Mouse (Mus musculus) adrenal gland, adult 8-10 months (tissue): ENCODE data around the gene Ncbp3. TPM values are rescaled to one million over a fixed set of nuclear protein-coding genes. Genes with fewer than 3 reads are reported as not detected.

Source experiments
- DNase-seq: peaks from one replicate; pipeline ENCODE4 v3.0.0; 2022
- total RNA-seq, 4 experiments: library from RNA; stranded (reverse); gene quantifications; 2 replicates each; pipeline ENCODE4 v1.2.4; 2022

The Ncbp3 gene
- total RNA-seq, result 10 to 100 TPM; 11.7 to 19.3 (median 14.4) TPM

DNA sequence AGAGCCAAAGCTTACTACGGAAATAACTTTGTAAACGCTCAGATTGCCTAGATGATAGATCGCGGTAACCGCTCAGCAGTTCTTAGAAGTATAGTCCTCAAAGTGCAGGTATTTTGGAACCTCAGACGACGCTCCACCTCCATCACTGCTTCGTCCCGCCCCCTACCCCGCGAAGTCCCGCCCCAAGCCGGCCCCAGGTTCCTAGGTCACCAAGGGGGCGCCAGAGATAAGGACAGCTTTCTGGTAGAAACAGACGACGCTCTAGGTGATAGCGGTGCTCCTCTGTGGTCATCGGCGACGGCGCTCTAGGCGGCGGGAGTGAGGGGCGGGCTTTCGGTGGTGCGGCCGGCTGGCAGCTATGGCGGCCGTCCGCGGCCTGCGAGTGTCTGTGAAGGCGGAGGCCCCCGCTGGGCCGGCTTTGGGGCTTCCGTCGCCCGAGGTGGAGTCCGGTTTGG is at the start of gene Ncbp3:
TSS of gene Ncbp3 (plus strand) at position 242 of the 455 bp plus-strand sequence.
- DNase-seq, result peak; percentile 93

DNA sequence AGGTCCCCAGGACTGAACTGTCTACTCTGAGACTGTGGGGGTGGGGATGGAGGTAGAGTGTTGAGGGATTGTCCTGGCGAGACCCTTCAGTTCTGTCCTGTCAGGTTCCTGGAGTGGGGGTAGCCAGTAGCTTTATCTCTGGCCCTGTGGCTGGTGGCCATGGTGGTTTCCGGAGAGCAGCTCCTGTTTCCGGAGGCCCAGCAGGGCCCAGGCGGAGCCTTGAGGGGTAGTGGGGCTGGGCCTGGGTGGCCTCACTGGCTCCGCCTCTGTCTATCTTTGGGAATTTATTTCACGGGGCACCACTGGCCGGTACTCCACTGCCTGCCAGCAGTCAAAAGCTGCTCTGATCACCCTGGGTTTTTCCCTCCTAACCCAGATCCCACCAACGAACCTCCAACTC is 48.8 kb upstream of the Ncbp3 start, which contains the start of gene P2rx1:
TSS of gene P2rx1 (plus strand) at position 333 of the 400 bp plus-strand sequence.
- DNase-seq, result no peak

DNA sequence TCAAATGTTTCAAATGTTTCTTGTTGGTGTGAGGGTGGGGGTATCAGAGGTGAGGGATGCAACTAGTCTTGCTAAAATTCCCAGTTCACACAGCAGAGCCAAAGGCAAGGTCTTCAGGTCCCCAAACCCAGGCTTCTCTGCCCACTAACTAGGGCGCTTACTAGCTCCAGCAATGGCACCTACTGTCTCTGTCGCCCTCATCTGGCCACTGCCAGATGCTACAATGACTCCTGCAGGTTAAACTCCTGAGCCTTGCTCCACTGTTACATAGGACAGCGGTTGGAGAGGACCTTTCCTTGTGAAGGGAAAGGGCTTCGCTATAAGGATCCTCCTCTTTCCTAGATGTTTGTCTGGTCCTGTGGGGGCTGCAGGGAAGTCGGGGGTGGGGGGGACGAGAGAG is 46.6 kb upstream of the Ncbp3 start:
- DNase-seq, result peak; percentile 51

DNA sequence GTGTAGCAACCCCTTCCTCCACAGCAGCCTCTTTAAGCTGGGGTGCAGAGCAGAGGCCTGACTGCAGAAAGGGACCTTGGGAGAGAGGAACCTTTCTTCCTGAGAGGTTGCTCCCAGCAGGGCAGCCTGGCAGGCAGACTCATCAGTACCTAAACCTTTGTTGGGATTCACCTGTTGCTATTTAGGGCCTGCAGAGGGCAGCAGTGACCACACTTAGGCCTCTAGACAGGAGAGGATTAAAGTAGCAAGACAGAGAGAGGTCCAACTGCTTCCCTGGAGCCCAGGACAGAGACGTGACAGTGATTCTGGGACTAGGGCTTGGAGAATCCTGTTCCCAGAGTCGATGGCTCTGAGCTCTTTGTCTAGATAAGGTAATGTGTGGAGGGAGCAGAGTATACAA is 41.2 kb upstream of the Ncbp3 start:
- DNase-seq, result peak; percentile 41

DNA sequence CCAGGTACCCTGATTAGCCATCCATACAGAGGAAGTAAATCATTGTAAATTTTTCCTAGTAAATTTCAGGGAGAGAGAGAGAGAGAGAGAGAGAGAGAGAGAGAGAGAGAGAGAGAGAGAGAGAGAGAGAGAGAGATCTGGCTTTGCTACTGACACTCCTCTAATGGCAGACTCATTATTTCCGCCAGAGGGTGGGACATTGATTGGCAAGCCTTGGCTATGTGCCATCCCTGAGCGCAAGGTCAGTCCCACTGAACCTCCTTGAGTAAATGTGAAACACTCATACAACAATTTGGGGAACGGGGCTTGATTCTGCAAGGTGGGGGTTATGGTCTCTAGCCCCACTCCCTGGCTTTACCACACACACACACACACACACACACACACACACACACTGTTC is 40.5 kb upstream of the Ncbp3 start:
- no peak for DNase-seq

DNA sequence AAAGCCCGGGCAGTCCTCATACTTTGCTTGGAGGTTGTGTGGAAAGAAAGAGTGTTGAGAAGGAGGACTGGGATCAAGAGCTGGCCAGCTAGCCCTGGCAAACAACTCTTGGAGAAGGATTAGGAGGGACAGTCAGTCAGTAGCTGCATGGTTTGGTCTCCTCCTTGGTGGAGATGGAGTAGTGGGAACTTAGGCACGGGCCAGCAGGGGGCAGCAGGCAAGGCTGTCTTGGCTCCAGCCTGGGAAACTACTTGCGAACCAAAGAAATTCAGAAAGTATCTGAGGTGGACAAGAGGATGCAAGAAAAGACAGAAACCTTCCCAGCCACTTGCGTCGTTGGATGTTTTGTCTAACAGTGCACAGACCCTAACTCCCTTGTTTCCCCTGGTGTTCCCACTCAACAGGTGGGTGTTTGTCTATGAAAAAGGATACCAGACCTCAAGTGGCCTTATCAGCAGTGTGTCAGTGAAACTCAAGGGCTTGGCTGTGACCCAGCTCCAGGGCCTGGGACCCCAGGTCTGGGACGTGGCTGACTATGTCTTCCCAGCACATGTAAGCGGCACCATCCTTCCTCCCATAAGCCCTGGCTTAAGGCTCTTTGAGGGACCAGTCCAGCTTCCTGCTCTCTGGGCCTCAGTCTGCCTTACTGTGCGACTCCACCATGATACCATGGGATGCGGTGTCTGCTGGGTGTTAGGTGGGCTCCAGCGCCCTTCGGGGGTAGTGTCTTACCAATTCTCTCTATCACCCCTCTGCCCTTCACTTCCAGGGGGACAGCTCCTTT is 39.7 kb upstream of the Ncbp3 start:
- no peak for DNase-seq

DNA sequence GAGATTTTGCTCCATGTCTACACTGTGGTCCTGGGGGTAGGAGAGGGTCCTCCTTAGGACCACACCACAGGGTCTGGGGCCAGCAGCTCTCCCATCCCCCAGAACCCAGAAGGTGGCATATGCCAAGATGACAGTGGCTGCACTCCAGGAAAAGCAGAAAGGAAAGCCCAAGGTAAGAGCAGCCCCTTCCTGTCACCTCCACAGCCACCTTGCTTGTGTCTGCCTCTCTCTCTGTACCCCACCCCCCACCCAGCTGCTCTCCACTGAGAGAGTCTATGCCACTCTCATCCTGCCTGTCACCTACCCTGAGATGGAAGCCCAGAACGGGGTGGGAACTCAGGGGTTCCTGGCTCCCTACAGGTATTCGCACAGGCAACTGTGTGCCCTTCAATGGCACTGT is 38.8 kb upstream of the Ncbp3 start:
- DNase-seq, result no peak

DNA sequence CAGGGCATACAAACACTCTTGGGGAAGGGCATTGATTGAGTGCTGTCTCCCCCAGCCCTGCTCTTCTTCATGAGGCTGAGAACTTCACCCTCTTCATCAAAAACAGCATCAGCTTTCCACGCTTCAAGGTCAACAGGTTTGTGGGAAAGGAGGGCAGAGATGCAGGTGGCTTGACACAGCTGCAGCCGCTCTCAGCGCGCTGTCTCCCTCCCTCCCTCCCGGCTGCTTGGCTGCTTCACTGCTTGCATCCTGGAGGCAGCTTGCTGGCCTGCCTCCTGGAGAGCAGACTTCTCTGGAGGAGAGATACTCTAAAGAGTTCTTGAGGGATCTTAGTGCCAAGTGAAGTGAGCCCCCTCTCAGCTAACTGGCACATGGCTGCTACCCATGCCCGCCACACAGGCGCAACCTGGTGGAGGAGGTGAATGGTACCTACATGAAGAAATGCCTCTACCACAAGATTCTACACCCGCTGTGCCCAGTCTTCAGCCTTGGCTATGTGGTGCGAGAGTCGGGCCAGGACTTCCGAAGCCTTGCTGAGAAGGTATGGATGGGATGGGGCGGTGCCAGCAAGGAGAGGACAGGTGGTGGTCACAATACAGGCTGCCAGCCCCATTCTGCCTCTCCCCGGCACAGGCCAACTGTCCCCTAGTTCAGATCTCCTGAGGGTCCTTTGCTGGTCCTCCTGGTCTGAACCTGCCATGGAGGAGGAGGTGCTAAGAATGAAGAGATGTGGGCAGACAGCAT is 37.9 kb upstream of the Ncbp3 start:
- no peak for DNase-seq

DNA sequence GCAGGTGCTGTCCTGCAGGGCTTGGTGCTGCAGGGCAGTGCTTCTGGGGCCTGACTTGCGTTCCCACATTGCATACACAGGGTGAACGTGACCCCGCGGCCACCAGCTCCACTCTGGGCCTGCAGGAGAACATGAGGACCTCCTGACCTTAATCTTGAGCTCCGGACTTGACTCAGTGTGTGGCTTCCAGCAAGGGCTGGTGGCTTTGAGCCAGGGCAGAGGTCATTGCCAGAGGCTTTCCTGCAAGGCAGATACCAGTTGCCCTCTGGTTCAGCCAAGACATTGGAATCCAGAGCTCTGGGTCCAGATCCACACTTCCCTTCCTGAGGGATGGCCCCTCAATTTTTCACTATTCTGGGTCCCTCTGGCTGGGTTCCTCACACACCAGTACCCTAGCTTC is 33.6 kb upstream of the Ncbp3 start:
- DNase-seq, result no peak

DNA sequence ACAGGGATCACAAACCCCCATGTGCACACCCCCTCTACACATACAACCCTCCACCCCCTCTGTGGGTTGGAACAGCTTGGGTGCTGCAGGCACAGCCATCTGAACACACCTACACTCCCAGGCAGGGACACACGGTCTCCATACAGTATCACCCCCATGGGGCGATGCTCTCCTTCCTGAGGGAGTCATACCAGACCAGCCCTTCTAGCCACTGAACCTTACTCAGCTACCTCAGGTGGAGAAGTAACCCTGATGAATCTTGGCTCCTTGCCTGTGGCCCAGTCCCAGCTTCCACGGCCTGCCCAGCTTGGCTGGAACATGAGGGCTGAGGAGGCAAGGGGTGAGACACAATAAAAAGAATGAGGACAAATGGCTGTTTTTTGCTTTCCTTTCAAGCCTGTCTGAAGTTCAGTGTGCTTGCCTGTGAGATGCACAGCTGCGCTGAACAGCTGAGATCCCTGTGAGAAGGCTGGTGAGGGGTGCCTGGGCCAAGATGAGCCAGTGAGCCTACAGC is 32.7 kb upstream of the Ncbp3 start:
- no peak for DNase-seq

DNA sequence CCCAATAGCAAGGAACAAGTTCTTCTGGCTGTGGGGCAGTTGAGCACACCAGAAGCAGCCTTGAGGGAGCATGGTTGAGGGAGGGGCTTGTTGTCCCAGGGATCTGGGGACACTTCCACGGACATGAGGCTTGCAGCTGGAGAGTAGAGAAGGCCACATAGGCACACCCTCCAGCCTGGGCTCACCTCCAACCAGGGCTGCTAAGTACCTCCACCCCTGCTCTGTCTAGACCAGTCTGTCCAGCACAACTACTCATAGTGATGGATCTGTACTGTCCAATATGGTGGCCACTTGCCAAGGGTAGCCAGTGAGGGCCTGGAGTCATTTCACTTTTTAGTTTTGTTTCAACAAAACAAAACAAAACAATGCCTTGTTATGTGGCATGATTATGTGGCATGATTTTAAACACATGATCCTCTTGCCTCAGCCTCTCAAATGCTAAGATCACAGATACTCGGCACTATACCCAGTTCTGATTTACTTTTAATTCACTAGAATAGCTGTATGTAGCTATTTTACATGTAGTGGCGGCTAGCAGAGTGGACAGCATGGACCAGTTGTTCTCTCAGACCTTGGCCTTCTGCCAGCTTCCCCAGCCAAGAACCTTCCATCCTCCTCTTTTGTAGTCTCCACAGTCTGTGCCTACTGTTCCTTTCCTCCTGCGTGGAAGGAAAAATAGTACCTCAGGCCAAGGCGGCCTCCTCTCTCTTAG is 32.0 kb upstream of the Ncbp3 start:
- DNase-seq, result peak; percentile 41

DNA sequence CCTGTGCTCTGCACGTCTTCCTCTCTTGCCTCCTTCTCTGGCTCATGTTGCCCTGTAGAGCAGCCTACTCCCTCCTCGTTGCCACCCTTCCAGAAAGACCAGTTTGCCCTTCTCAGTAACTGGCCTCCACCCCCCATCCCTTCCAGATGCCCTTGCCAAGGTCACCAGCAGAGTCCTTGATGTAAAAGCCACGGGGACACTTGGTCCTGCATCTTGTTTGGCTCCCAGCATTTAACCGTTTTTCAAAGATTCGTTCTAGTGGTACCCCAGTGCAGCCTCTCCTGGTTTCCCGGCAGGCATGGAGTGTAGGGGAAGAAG is 31.5 kb upstream of the Ncbp3 start:
- DNase-seq, result no peak

DNA sequence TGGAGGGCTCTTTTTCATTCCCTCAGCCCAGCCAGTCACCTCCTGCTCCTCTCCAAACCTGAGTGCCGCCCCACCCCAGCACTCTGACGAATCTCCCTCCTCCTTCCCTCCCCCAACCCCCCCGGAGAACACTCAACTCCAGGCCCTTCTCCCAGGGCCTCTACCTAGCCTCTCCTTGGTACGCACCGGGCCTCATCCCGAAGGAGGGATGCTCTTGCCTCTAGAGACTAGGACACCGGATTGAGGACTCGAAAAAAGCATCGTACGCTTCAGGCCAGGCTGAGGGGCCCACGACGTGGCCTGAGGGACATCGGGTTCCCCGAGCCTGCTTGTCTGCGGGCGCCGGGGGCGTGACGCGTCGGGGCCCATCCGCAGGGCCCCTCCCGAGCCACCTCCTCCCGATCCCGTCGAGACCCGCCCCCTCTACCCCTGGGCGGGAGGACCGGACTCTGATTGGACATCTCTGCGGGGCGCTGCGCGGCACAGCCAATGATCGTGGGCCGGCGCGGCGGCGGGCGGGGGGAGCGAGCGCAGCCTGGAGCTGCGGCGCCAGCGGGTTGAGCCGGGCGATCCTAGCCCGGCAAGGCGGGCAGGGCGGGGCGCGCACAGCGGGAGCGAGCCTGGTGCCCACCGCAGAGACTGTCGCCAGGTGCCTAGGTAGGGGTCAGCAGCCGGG is 29.0 kb upstream of the Ncbp3 start, which contains the start of gene Camkk1:
TSS of gene Camkk1 (plus strand) at position 538 of the 676 bp plus-strand sequence.
- DNase-seq, result peak; percentile 89

DNA sequence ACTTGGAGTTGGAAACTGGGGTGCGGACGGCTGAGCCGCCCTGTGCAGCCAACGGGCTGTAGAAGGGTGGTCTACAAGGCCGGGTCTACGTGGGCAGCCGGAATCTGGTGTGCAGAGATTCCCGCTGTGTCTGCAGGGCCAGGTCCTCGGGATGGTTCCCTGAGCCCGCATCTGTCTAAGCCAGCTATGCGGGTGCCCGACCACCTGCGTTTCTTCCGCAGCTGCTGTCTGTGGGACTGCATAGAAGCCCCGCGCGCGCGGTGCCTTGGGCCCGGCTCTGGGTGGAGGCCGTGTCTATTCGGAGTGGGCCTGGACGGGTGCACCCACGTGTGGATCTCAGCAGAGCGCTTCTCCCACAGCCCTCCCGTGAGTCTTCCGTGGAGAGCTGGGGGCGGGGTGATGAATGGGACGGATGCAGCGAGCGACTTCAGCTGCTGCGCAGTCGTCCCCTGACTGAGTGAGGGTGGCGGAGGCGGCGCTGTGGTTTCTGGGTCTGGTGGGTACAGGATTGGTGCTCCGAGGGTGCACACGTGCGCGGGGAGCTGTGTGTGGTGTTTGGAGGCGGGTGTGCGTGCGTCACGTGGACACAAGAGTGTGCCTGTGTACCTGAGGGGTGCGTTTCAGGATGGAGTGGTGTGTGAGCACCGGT is 28.3 kb upstream of the Ncbp3 start:
- DNase-seq, result peak; percentile 33

DNA sequence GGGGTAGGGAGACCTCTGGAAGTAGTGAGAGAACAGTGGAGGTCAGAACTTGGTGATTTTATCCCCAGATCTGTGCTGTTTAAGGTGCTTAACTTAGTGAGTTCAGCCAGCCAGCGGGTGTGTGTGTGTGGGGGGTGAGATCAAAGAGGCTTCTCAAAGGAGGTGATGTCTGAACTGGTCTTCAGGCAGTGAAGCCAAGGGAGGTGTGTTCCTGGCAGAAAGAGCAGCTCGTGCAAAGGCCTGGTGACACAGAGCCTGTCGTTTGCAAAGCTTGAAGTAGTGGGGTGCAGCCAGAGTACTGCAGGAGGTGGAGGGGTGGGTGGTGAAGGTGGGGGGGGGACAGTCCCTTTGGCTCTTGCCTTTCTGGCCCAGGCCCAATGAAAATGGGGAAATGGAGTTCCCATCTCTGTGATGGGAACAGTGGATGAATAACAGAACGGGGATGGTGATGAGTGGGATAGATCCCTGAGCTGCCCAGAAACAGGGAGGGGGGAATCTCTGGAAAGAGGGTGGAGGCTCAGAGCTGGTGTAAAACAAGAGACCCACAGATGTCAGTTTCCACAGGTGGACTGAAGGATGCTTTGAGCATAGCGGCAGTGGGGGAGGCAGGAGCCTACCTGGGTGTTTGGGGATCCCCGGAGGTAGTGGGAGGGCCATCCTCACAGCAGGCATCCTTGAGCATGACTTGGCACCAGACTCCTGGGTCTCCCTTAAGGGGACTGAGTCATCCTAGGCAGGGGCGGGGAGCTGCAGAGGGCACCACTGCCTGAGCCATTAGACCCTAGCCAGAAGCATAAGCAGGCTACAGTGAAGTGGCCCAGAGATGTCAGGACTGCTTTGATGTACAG is 26.4 kb upstream of the Ncbp3 start:
- peak; percentile 53 for DNase-seq

DNA sequence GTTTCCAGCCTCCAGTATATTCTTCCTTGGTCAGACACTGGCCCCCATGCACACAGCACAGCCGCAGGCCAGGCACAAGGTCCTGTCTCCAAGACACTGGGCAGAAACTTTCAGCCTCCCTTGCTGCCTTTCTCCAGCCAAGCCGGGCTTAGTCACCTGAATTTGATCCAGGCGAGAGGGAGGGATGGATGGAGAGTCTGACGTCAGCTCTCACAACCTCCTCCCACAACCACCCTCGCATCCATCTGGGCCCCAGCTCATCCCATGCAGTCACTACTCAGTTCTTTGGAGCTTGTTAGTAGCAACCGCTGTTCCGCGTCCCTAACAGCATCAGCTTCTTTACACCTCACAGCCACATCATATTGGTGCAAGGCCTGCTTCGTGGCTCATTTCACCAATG is 24.5 kb upstream of the Ncbp3 start:
- DNase-seq, result peak; percentile 55

DNA sequence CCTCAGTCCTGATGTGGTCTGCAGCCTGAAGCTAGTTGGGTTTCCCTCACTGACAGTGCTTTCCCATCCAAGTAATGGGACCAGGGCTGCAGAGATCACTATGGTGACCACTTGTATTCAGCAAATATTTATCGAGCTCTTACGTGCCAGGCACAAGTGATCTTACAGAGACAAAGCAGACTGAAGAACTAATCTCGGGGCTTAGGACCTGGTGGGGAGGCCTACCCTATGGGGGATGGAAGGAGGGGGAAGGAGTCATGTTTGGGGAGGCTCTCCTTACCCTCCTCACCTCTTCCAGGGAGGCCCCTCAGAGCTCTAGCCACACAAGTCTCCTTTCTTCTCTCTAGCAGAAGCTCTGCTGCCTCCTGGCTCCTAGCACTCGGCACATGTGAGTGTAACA is 23.8 kb upstream of the Ncbp3 start:
- DNase-seq, result no peak

DNA sequence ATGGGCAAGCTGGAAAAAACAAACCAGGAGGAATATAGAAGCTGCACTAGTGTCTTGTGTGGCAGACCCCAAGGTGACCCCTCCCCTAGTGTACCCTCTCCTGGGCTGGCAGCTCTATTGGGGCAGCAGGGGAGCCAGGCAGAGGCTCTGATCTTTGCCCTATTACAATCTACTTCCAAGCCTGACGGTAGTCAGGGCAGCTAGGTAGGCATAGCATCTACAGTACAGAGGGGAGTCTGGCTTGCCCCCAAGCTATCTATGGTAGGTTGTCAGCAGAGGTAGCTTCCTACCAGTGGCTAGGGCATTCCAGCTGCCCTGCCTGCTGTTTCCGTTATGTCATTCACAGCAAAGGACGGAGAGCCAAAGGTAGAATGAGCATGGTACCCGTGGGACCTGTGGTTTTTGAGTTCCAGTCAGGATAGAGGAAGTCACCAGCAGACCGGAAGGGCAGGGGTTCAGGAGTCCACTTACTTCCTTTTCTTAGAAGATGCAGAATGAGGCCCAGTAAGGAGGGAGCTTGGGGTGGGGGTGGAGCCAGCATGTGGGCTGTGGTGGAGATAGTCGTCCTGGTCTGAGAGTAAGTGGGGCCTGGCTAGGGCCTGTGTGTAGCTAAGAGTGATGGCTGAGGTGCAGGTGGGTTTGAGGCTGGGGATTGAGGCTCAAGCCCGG is 23.2 kb upstream of the Ncbp3 start:
- DNase-seq, result no peak

DNA sequence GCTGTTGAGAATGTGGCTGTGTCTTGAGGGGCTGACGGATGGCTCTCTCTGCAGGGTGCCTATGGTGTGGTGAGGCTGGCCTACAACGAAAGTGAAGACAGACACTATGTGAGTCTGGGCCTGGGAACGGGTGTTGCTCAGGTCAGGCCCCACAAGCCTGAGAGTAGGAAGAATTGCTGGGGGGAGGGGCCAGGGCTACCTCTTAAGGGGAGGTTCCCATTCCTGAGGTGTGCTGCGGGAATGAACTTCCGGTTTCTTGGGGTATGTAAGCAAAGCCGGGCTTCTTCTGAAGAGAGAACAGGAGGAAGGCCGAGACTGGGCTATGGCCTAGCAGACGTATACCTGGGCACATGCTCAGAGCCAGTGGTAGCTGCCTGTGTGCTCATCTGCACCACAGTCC is 20.6 kb upstream of the Ncbp3 start:
- DNase-seq, result no peak

DNA sequence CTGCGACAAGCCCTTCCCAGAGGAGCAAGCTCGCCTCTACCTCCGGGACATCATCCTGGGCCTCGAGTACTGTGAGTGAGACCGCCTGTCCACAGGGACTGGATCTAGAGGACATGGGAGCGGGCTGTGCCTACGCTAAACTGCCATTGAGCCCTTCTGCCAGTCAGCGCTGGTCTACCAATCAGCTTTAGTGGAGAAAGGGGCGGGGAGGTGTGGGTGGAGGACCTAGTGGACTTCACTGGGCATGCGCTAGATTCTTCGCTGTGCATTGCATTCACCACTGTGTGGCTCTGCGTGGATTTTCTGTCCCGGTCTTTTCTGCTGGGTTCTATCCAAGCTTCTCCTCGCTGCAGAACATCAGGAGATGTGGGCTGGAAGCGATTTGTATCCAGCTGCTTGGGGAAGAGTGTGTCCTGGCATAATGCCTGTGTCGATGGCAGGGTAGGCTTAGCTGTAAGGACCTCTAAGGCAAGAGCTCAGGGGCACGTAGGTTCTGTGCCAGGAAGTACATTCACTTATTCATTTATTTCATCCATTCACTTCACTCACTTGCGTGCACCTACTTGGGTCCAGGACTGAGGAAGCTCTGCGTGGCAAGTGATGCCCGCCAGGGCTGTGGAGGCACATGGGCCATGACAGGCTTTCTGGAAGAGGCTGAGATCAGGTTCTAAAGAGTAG is 16.6 kb upstream of the Ncbp3 start:
- DNase-seq, result peak; percentile 87
